23 mouse cellular contexts compared by ENCODE assay signal in genomic region chr13:107726491-107726890, GRCm38 (mm10).
"Had no signal": no experiment of that assay in that cellular context is flagged by ENCODE, and none has a peak within 500 bp of the region (broad histone marks: within the 10 kb centered on the region; RNA-seq: fewer than 3 reads in every experiment).

No protein-coding gene starts in this region.

- H3K4me2 ChIP-seq: limb, embryonic 13.5 days; liver, embryonic 12.5 days; liver, embryonic 15.5 days; lung, embryonic 15.5 days; midbrain, embryonic 15.5 days; neural tube, embryonic 15.5 days; stomach, embryonic 15.5 days had no signal

- H3K9ac ChIP-seq: limb, embryonic 13.5 days; liver, embryonic 12.5 days; liver, embryonic 15.5 days; lung, embryonic 15.5 days; midbrain, embryonic 15.5 days; neural tube, embryonic 15.5 days; stomach, embryonic 15.5 days had no signal

- H3K4me1 ChIP-seq: limb, embryonic 10.5 days; limb, embryonic 13.5 days; liver, embryonic 12.5 days; liver, embryonic 15.5 days; lung, embryonic 15.5 days; midbrain, embryonic 15.5 days; neural tube, embryonic 15.5 days; stomach, embryonic 15.5 days had no signal

- ATAC-seq: intestine, postnatal 0 days; liver, embryonic 12.5 days; midbrain, embryonic 15.5 days had no signal

- H3K27me3 ChIP-seq: limb, embryonic 13.5 days; liver, embryonic 12.5 days; liver, embryonic 15.5 days; lung, embryonic 15.5 days; midbrain, embryonic 15.5 days; neural tube, embryonic 15.5 days; stomach, embryonic 15.5 days had no signal

- DNase-seq: kidney, adult 2 months; kidney, postnatal 25 days; layer of hippocampus, adult 9-11 months; liver; lung, adult 18-20 months; lung, postnatal 10 days; lung, postnatal 36 days; right cerebral cortex, adult 18-20 months; right cerebral cortex, postnatal 25 days; spleen, adult 18-20 months; thymus, postnatal 25 days had no signal

- H3K27ac ChIP-seq: kidney, postnatal 0 days; layer of hippocampus, adult 2 months; limb, embryonic 10.5 days; limb, embryonic 13.5 days; liver, embryonic 12.5 days; liver, embryonic 15.5 days; lung, embryonic 15.5 days; midbrain, embryonic 15.5 days; neural tube, embryonic 15.5 days; stomach, embryonic 15.5 days had no signal

- H3K4me3 ChIP-seq: layer of hippocampus, adult 2 months; limb, embryonic 10.5 days; limb, embryonic 13.5 days; liver, embryonic 12.5 days; liver, embryonic 15.5 days; lung, embryonic 15.5 days; midbrain, embryonic 15.5 days; myocyte; neural tube, embryonic 15.5 days; stomach, embryonic 15.5 days had no signal

- H3K9me3 ChIP-seq: limb, embryonic 10.5 days; limb, embryonic 13.5 days; liver, embryonic 12.5 days; liver, embryonic 15.5 days; lung, embryonic 15.5 days; midbrain, embryonic 15.5 days; neural tube, embryonic 15.5 days; stomach, embryonic 15.5 days had no signal
